Mouse (Mus musculus) forebrain, embryonic 12.5 days (tissue): ENCODE results near the gene Trappc10. TPM values are rescaled to one million over a fixed set of nuclear protein-coding genes. Genes with fewer than 3 reads are reported as not detected.

Experiments
- ATAC-seq: fragments of 200-750 bp; cut with Nextera tagmentation; 2 replicates; pipeline ENCODE4 v1.8.0; 2017; ENCODE audit warnings: moderate TSS enrichment; ENCODE audit not compliant: low FRiP score
- H3K27ac ChIP-seq: fragments of 300-500 bp; sonication (generic); 2 replicates; pipeline ENCODE4 v1.5.1; 2016; ENCODE audit warnings: mild to moderate bottlenecking
- H3K27me3 ChIP-seq: fragments of 300-500 bp; sonication (generic); 2 replicates; pipeline ENCODE4 v1.6.1; 2016; ENCODE audit warnings: mild to moderate bottlenecking
- H3K36me3 ChIP-seq: fragments of 300-500 bp; sonication (generic); replicated peaks from 2 replicates; pipeline ENCODE4 v1.6.1; 2016; ENCODE audit warnings: mild to moderate bottlenecking
- H3K4me1 ChIP-seq: fragments of 300-500 bp; sonication (generic); 2 replicates; pipeline ENCODE4 v1.6.1; 2016
- H3K4me2 ChIP-seq: fragments of 300-500 bp; sonication (generic); 2 replicates; pipeline ENCODE4 v1.6.1; 2016; ENCODE audit warnings: mild to moderate bottlenecking, moderate library complexity
- H3K4me3 ChIP-seq: fragments of 300-500 bp; sonication (generic); replicated peaks from 2 replicates; pipeline ENCODE4 v1.5.1; 2016; ENCODE audit warnings: mild to moderate bottlenecking
- H3K9ac ChIP-seq: fragments of 300-500 bp; sonication (generic); 2 replicates; pipeline ENCODE4 v1.6.1; 2016; ENCODE audit warnings: mild to moderate bottlenecking
- H3K9me3 ChIP-seq: fragments of 300-500 bp; sonication (generic); 2 replicates; pipeline ENCODE4 v1.6.1; 2016
- WGBS: fragments of 180-500 bp; shearing (Covaris S2); methylation state at CpG from one replicate; pipeline ENCODE4 v1.1.7; 2016; 5-methylcytosine and 5-hydroxymethylcytosine counted together
- polyA plus RNA-seq: library from polyadenylated mRNA; unstranded; fragments of >200 nt; fragmentation: Nextera tagmentation; extraction: Ambion mirVana; gene quantifications from 2 replicates; pipeline ENCODE4 v1.2.1, GENCODE M21; 2016

Gene Trappc10
- polyA plus RNA-seq, 1 experiment from 2014 or later: 26.3 TPM

DNA sequence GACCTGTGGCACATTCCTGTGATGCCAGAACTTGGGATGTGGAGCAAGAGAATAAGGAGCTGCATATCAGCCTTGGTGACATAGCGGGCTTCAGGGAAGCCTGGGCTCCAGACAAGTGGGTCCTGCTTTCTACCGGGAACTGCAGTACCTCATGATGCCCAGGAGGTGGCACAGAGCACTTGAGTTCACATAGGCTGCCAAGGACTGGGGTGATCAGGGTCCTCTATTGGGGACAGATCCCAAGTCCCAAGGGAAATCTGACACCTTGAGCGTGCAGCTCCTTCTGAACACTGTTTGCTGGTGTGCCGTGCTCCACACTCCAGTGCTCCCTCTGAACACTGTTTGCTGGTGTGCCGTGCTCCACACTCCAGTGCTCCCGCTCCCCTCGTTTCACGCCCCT lies 34.8 kb upstream of the Trappc10 start:
- H3K9ac ChIP-seq: no peak overlapping the region
- H3K36me3 ChIP-seq: peaks cover 75% of the 10 kb centered on the region
- no peak overlapping the region for H3K27ac ChIP-seq
- H3K4me3 ChIP-seq: no peak overlapping the region
- H3K4me1 ChIP-seq: no peaks in the 10 kb centered on the region
- 38% methylated on average over 8 of the region's 8 CpGs for WGBS
- no peaks in the 10 kb centered on the region for H3K27me3 ChIP-seq
- peak; percentile 75 for ATAC-seq
- H3K9me3 ChIP-seq: no peaks in the 10 kb centered on the region
- no peak overlapping the region for H3K4me2 ChIP-seq

DNA sequence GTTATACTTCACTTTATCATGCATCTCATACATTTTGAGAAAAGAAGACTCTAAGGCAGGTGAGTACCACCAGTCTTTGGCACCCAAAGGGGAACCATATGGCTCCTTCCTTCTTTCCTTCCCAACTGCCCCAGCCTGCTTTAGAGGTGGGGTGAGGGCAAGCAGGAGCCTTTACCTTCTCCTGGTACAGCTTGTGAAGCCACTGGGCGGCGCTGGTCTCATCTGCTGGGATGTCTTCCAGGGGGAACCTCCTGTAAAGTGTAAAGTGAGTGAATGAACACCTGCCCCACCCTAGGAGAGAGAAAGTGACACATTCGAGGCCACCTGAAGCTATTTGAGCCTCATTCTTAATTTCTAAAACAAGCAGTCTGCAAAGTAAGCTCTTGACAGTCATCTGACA lies 33.4 kb upstream of the Trappc10 start:
- Histone ChIP-seq H3K4me1 (no peaks in the 10 kb centered on the region; the same call in 1 of the 2 replicates), H3K27me3 (no peaks in the 10 kb centered on the region), H3K27ac (no peak overlapping the region), H3K9ac (no peak overlapping the region), H3K9me3 (no peaks in the 10 kb centered on the region), H3K4me3 (no peak overlapping the region), H3K36me3 (peaks cover 76% of the 10 kb centered on the region), H3K4me2 (no peak overlapping the region)
- no peak for ATAC-seq
- WGBS: 81% methylated on average over 3 of the region's 3 CpGs

DNA sequence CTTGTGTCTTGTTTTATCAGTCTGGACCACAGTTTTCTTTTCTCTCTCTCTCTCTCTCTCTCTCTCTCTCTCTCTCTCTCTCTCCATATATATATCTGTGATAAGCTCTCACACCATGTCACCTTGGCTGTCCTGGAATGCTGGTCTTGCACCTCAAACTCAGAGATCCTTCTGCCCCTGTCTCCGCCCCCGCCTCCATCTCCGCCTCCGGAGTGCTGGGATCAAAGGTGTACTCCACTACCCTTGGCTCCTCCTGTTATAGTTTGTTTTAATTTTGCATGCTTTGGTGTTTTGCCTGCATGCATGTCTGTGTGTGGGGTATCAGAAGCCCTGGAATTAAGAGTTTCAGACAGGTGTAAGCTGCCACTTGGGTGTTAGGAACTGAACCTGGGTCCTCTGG lies 31.8 kb upstream of the Trappc10 start:
- peaks cover 73% of the 10 kb centered on the region for H3K36me3 ChIP-seq
- no peak overlapping the region for H3K27ac ChIP-seq
- H3K4me3 ChIP-seq: no peak overlapping the region
- H3K27me3 ChIP-seq: no peaks in the 10 kb centered on the region
- H3K4me1 ChIP-seq: no peaks in the 10 kb centered on the region; the same call in 1 of the 2 replicates
- WGBS: 96% methylated on average over 4 of the region's 4 CpGs
- no peak overlapping the region for H3K9ac ChIP-seq
- no peaks in the 10 kb centered on the region for H3K9me3 ChIP-seq
- no peak for ATAC-seq
- H3K4me2 ChIP-seq: no peak overlapping the region

DNA sequence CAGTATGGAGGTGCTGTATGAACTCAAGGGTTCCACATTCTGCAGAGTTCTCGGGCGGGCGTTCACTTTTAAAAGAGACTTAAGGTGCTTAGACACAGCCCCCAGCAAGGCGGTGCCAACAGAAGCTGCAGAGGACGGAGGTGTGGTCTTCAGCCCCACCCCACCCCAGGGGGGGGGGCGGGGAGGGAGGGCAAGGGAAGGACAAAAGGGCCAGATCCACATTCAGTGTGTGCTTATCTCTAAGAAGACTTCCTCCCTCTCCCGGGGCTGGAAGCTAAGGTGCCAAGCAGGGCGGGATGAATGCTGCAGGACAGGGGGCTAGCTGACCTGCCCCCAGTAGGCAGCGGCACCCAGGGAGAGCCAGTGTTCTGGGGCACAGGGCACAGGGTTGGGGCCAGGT lies 28.5 kb upstream of the Trappc10 start:
- Histone ChIP-seq H3K36me3 (peaks cover 59% of the 10 kb centered on the region), H3K4me3 (no peak overlapping the region), H3K4me1 (no peaks in the 10 kb centered on the region; the same call in 1 of the 2 replicates), H3K4me2 (no peak overlapping the region), H3K27me3 (no peaks in the 10 kb centered on the region), H3K27ac (no peak overlapping the region), H3K9ac (no peak overlapping the region; the same call in 1 of the 2 replicates), H3K9me3 (no peaks in the 10 kb centered on the region)
- 33% methylated on average over 9 of the region's 9 CpGs for WGBS
- no peak for ATAC-seq

DNA sequence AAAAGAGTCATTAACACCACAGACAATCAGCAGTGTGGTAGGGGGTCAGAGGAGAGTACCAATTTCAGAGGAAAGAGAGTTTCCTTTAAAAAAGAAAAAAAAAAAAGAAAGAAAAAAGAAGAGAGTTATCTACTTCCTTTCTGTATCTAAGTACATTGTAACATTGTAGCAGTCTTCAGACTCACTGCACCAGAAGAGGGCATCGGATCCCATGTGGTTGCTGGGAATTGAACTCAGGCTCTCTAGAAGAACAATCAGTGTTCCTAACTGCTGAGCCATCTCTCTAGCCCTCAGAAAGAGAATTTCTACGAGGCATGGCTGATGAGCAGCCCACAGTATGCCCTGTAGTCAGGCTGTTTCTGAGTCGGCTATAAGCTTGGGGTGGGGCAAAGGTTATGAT lies 21.4 kb upstream of the Trappc10 start:
- 75% methylated on average over 3 of the region's 3 CpGs for WGBS
- Histone ChIP-seq H3K4me3 (no peak overlapping the region), H3K4me1 (no peaks in the 10 kb centered on the region), H3K4me2 (no peak overlapping the region), H3K9me3 (no peaks in the 10 kb centered on the region), H3K27me3 (no peaks in the 10 kb centered on the region), H3K27ac (no peak overlapping the region), H3K9ac (no peak overlapping the region), H3K36me3 (0 out of 2 replicates have a peak, but pooled peaks cover 5% of the 10 kb centered on the region)
- no peak for ATAC-seq

DNA sequence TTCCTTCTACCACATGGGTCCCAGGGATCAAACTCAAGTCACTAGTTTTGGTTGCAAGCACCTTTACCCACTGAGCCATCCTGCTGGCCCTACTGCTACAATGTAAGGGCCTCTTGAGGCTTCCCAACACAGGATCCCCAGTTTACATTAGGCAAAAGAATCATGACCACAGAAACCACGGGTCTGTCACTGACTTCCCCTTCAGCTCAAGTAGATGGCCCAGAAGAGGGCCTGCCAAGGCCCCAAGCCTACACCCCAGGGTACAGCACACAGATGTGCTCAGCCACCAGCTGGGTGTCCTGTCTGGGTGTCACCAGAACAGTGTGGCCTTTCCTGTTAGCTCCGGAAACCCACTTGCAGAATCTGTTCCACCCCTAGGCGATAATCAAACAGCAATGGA lies 20.3 kb upstream of the Trappc10 start:
- Histone ChIP-seq H3K27ac (no peak overlapping the region), H3K4me3 (no peak overlapping the region), H3K9ac (no peak overlapping the region), H3K4me2 (no peak overlapping the region), H3K4me1 (no peaks in the 10 kb centered on the region), H3K36me3 (no peaks in the 10 kb centered on the region), H3K9me3 (no peaks in the 10 kb centered on the region), H3K27me3 (no peaks in the 10 kb centered on the region)
- 86% methylated on average over 3 of the region's 3 CpGs for WGBS
- no peak for ATAC-seq

DNA sequence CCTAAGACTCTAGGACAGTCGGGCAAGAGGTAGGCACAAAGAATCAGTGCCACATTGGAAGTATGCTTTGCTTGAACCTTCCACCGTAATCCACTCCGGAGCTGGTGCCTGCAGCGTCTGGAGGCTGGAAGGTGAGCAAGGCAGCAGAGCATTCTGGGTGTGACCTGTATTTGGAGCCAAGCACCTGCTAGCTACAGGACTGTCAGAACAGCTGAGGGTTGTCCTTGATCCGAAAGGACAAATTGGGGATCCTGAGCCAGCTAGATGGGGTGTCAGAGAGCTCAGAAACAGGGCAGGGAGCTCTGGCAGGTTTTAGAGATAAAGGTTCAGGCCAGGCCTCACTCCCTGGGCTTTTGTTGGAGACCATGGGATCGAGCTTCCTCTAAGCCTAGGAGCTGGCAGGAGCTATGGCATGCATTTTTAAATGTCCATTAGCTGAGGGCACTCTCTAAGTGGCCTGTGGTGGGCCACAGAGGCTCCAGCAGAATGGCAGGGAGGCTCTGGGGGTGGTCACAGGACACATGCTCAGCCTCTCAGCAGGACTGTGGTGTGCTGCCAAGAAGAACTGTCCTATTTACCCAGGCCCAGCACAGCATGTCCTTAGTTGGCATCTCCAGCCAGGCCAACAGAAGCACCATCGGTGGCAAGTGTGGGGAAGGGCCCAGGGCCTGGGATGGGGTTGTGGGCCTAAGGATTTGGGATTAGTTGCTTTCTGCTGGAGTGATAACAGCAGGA lies 16.6 kb upstream of the Trappc10 start:
- no peak overlapping the region for H3K27ac ChIP-seq
- 76% methylated on average over 7 of the region's 7 CpGs for WGBS
- H3K4me2 ChIP-seq: no peak overlapping the region
- no peaks in the 10 kb centered on the region for H3K36me3 ChIP-seq
- ATAC-seq: no peak
- no peaks in the 10 kb centered on the region for H3K4me1 ChIP-seq
- no peaks in the 10 kb centered on the region for H3K9me3 ChIP-seq
- H3K4me3 ChIP-seq: no peak overlapping the region
- no peaks in the 10 kb centered on the region for H3K27me3 ChIP-seq
- no peak overlapping the region for H3K9ac ChIP-seq

DNA sequence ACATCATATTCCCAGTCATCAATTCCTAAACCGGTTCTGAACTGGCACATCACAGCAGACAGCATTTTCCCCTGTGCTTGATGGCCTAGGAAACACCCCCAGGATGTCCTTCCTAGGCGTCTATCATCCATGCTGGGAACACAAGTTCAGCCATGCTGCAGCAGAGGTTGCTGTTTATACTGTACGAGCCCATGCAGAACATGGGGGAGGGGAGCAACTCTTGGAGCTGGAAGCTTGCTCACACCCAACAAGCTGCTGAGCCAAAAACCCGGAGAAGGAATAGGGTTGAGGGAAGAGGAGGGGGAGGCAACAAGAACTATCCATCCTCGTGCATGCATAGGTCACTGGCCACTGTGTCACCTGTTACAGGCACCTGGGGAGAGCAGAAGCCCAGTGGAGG lies 15.9 kb upstream of the Trappc10 start:
- Histone ChIP-seq H3K9ac (no peak overlapping the region), H3K9me3 (no peaks in the 10 kb centered on the region), H3K4me3 (no peak overlapping the region), H3K27ac (no peak overlapping the region), H3K4me2 (no peak overlapping the region), H3K36me3 (no peaks in the 10 kb centered on the region), H3K4me1 (no peaks in the 10 kb centered on the region), H3K27me3 (no peaks in the 10 kb centered on the region)
- no peak for ATAC-seq
- 42% methylated on average over 5 of the region's 5 CpGs for WGBS

DNA sequence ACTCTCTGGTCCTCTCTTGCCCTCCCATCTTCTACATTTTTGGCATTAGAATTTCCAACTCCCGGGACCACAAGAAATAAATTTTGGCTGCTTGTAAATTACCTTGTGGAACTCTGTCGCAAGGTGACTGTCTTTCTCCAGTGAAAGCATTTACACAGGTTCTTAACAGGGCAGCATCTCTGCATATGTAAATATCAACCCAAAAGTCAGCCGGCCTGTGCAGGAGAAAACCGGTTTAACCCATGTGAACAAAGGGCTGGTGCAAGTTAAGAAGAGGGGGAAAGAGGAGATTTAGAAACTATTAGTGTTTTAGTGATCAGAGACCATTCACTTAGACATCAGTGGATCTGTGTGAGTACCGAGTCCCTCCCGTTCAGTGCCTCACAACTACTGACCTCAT lies 15.3 kb upstream of the Trappc10 start:
- Histone ChIP-seq H3K4me1 (no peaks in the 10 kb centered on the region), H3K9ac (no peak overlapping the region), H3K27ac (no peak overlapping the region), H3K9me3 (no peaks in the 10 kb centered on the region), H3K27me3 (no peaks in the 10 kb centered on the region), H3K4me3 (no peak overlapping the region), H3K4me2 (no peak overlapping the region), H3K36me3 (no peaks in the 10 kb centered on the region)
- ATAC-seq: no peak
- WGBS: 48% methylated on average over 6 of the region's 6 CpGs

DNA sequence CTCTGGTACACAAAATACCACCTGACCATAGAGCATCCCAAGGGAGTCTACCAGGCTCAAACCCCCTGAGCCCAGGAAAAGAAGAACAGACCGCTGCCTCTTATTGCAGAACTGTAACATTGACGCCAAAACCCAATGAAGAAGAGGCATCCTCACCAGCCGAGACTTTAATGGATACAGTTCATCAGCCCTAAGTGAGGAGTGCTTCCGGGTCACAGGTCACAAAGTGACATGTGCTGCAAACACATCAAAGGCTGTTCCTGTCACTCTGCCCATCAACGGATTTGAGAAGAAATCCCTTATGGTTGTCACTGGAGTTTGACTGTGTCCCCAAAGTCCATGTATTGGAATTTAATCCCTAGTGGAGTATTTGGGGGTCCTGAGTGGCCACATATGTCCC lies 14.8 kb upstream of the Trappc10 start:
- Histone ChIP-seq H3K9me3 (no peaks in the 10 kb centered on the region), H3K36me3 (no peaks in the 10 kb centered on the region), H3K9ac (no peak overlapping the region), H3K4me2 (no peak overlapping the region), H3K27me3 (no peaks in the 10 kb centered on the region), H3K27ac (no peak overlapping the region), H3K4me1 (no peaks in the 10 kb centered on the region), H3K4me3 (no peak overlapping the region)
- 81% methylated on average over 5 of the region's 5 CpGs for WGBS
- ATAC-seq: no peak

DNA sequence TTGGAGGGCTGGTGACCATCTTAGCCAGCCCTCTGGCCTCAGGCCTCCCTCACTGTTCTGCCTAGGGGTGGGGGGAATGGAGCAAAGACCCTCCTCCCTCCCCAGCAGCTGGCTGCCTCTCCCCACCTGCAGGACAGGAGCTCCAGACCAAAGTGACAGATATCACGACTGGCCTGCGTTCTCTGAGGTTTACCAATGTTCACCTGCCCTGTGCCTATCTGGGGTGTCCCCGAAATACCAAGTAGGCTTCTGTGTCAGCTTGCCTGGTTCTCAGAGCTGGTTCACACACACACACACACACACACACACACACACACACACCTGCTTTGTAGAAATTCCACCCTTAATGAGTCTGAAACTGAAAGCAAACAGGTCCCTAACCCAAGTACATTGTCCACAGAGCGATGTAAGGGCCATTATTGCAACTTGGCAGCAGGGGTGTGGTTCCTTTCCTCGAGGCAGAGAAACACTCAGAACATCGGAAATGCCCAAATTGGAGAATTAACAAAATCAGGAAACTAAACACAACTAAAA lies 13.8 kb upstream of the Trappc10 start:
- no peaks in the 10 kb centered on the region for H3K4me1 ChIP-seq
- 81% methylated on average over 6 of the region's 6 CpGs for WGBS
- H3K36me3 ChIP-seq: no peaks in the 10 kb centered on the region
- no peaks in the 10 kb centered on the region for H3K9me3 ChIP-seq
- no peak overlapping the region for H3K27ac ChIP-seq
- no peaks in the 10 kb centered on the region for H3K27me3 ChIP-seq
- no peak for ATAC-seq
- H3K4me2 ChIP-seq: no peak overlapping the region
- no peak overlapping the region for H3K9ac ChIP-seq
- H3K4me3 ChIP-seq: no peak overlapping the region

DNA sequence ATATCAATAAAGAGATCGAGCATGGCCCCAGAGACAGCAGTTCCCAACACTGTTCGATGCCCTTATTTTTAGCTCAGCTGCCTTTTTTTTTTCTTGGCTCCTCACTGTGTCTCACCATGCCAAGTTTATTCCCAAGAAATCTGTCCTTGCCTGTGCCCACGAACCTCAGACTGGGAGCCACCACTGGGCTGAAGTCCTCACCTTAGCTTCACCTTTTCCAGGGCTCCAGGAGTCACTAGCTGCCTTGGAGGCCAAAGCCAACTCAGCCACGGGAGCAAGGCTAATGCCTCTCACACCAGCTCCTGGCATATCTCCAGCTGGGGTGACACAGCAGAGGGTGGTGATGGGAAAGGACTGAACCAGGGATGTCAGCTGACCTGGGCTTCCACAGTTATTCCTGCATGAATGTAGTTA lies 11.2 kb upstream of the Trappc10 start:
- no peak overlapping the region for H3K4me3 ChIP-seq
- H3K27ac ChIP-seq: no peak overlapping the region
- no peak overlapping the region for H3K4me2 ChIP-seq
- peaks cover 5% of the 10 kb centered on the region; the same call in 1 of the 2 replicates for H3K9me3 ChIP-seq
- WGBS: 77% methylated on average over 4 of the region's 4 CpGs
- no peak overlapping the region for H3K9ac ChIP-seq
- H3K36me3 ChIP-seq: no peaks in the 10 kb centered on the region
- H3K27me3 ChIP-seq: no peaks in the 10 kb centered on the region
- no peaks in the 10 kb centered on the region for H3K4me1 ChIP-seq
- ATAC-seq: no peak

DNA sequence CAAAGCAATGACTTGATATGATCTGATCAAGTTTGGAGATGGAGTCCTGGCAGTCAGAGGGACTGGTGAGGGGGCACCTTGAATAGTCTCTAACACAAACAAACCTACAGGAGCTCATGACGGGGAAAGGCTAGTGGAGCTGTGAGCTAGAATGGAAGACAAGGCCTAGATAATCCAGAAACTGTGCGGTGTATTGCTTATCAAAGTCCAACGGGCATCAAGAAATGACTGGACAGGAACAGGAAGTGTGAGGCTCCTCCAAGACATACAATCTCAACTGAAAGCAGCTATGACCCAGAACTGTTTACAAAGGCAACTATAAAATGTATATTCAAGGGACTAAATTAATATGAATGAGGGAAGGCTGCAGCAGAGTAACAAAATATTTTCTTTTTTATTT lies 2.8 kb upstream of the Trappc10 start:
- ATAC-seq: no peak
- peaks cover 5% of the 10 kb centered on the region; the same call in 1 of the 2 replicates for H3K9me3 ChIP-seq
- H3K4me1 ChIP-seq: peaks cover 19% of the 10 kb centered on the region
- no peaks in the 10 kb centered on the region for H3K27me3 ChIP-seq
- H3K4me3 ChIP-seq: no peak overlapping the region
- no peaks in the 10 kb centered on the region for H3K36me3 ChIP-seq
- H3K27ac ChIP-seq: no peak overlapping the region
- no peak overlapping the region for H3K9ac ChIP-seq
- no peak overlapping the region for H3K4me2 ChIP-seq
- 89% methylated on average over 3 of the region's 3 CpGs for WGBS
